Mouse (Mus musculus) kidney, embryonic 16.5 days (tissue): ENCODE data around the gene Nme9. TPM values are rescaled to one million over a fixed set of nuclear protein-coding genes. Genes with fewer than 3 reads are reported as not detected.

Experiments used
- ATAC-seq: fragments of 200-750 bp; cut with Nextera tagmentation; 2 replicates; pipeline ENCODE4 v1.8.0; 2017; ENCODE audit warnings: moderate TSS enrichment; ENCODE audit not compliant: low FRiP score, low TSS enrichment
- H3K27ac ChIP-seq: fragments of 300-500 bp; sonication (generic); 2 replicates; pipeline ENCODE4 v1.5.1; 2014; ENCODE audit warnings: low read length
- H3K27me3 ChIP-seq: fragments of 300-500 bp; sonication (generic); 2 replicates; pipeline ENCODE4 v1.6.1; 2014; ENCODE audit warnings: low read length, control low read depth, mixed read lengths; ENCODE audit not compliant: insufficient read depth
- H3K36me3 ChIP-seq: fragments of 300-500 bp; sonication (generic); 2 replicates; pipeline ENCODE4 v1.6.1; 2014; ENCODE audit warnings: low read length, control low read depth, mixed read lengths; ENCODE audit not compliant: insufficient read depth
- H3K4me1 ChIP-seq: fragments of 300-500 bp; sonication (generic); 2 replicates; pipeline ENCODE4 v1.6.1; 2014; ENCODE audit warnings: low read length, control low read depth, mixed read lengths; ENCODE audit not compliant: insufficient read depth
- H3K4me2 ChIP-seq: fragments of 300-500 bp; sonication (generic); replicated peaks from 2 replicates; pipeline ENCODE4 v1.6.1; 2014; ENCODE audit warnings: low read depth, low read length
- H3K4me3 ChIP-seq: fragments of 300-500 bp; sonication (generic); 2 replicates; pipeline ENCODE4 v1.5.1; 2014; ENCODE audit warnings: mild to moderate bottlenecking, low read length
- H3K9ac ChIP-seq: fragments of 300-500 bp; sonication (generic); replicated peaks from 2 replicates; pipeline ENCODE4 v1.6.1; 2014; ENCODE audit warnings: low read length
- H3K9me3 ChIP-seq: fragments of 300-500 bp; sonication (generic); 2 replicates; pipeline ENCODE4 v1.6.1; 2016; ENCODE audit warnings: low read length, control low read depth
- WGBS: fragments of 180-500 bp; shearing (Covaris S2); extraction: QIAGEN DNeasy Blood & Tissue Kit; methylation state at CpG from one replicate; pipeline ENCODE4 v1.1.7; 2014; 5-methylcytosine and 5-hydroxymethylcytosine counted together
- polyA plus RNA-seq: library from polyadenylated mRNA; unstranded; fragments of >200 nt; fragmentation: Nextera tagmentation; extraction: Ambion mirVana; gene quantifications from 2 replicates; pipeline ENCODE4 v1.2.1, GENCODE M21; 2015

Gene Nme9
- polyA plus RNA-seq, 1 experiment from 2014 or later = not detected

GRCm38 (mm10) chr9:99491050-99491449 is 39.8 kb downstream of the Nme9 start:
- no peaks in the 10 kb centered on the region for H3K27me3 ChIP-seq
- 100% methylated on average over 4 of the region's 4 CpGs for WGBS
- H3K4me1 ChIP-seq = no peaks in the 10 kb centered on the region
- no peak overlapping the region for H3K4me2 ChIP-seq
- H3K9ac ChIP-seq = no peak overlapping the region
- no peak for ATAC-seq
- no peaks in the 10 kb centered on the region for H3K9me3 ChIP-seq
- H3K4me3 ChIP-seq = no peak overlapping the region
- H3K36me3 ChIP-seq = peaks cover 25% of the 10 kb centered on the region
- no peak overlapping the region for H3K27ac ChIP-seq

GRCm38 (mm10) chr9:99492634-99493200 is 41.4 kb downstream of the Nme9 start:
- no peak for ATAC-seq
- no peak overlapping the region for H3K4me3 ChIP-seq
- peaks cover 24% of the 10 kb centered on the region for H3K36me3 ChIP-seq
- no peak overlapping the region for H3K4me2 ChIP-seq
- no peak overlapping the region for H3K9ac ChIP-seq
- no peaks in the 10 kb centered on the region for H3K9me3 ChIP-seq
- WGBS = 67% methylated on average over 10 of the region's 10 CpGs
- H3K4me1 ChIP-seq = no peaks in the 10 kb centered on the region
- H3K27me3 ChIP-seq = no peaks in the 10 kb centered on the region
- H3K27ac ChIP-seq = no peak overlapping the region

GRCm38 (mm10) chr9:99499336-99499735 is 48.1 kb downstream of the Nme9 start:
- Histone ChIP-seq H3K4me2 (no peak overlapping the region), H3K9me3 (no peaks in the 10 kb centered on the region), H3K4me1 (no peaks in the 10 kb centered on the region), H3K36me3 (peaks cover 21% of the 10 kb centered on the region), H3K27ac (no peak overlapping the region), H3K4me3 (no peak overlapping the region), H3K9ac (no peak overlapping the region), H3K27me3 (no peaks in the 10 kb centered on the region)
- no peak for ATAC-seq
- WGBS = 89% methylated on average over 4 of the region's 4 CpGs

GRCm38 (mm10) chr9:99505875-99506274 is 54.6 kb downstream of the Nme9 start:
- H3K4me2 ChIP-seq = no peak overlapping the region
- WGBS = 69% methylated on average over 7 of the region's 7 CpGs
- no peak overlapping the region for H3K27ac ChIP-seq
- ATAC-seq = no peak
- no peak overlapping the region for H3K9ac ChIP-seq
- H3K36me3 ChIP-seq = peaks cover 7% of the 10 kb centered on the region
- no peaks in the 10 kb centered on the region for H3K4me1 ChIP-seq
- no peak overlapping the region for H3K4me3 ChIP-seq
- no peaks in the 10 kb centered on the region for H3K9me3 ChIP-seq
- no peaks in the 10 kb centered on the region for H3K27me3 ChIP-seq

Other genes with a start within 250 kb of the Nme9 start
- not detected in 2 replicates for gene Faiml, start 214.2 kb upstream of the Nme9 start, polyA plus RNA-seq
- 25.5 and 32.2 TPM in 2 replicates for gene Cep70, start 208.1 kb upstream of the Nme9 start, polyA plus RNA-seq
- 0.32 and 1.2 TPM in 2 replicates for gene Esyt3, start 92.9 kb upstream of the Nme9 start, polyA plus RNA-seq
- gene Mras, start 14.1 kb upstream of the Nme9 start, polyA plus RNA-seq = 10.7 and 15.7 TPM in 2 replicates
- gene Armc8, start 117.4 kb downstream of the Nme9 start, polyA plus RNA-seq = 24.3 and 25.0 TPM in 2 replicates
- 33.0 and 33.9 TPM in 2 replicates for gene Dbr1, start 124.3 kb downstream of the Nme9 start, polyA plus RNA-seq
- gene A4gnt, start 161.0 kb downstream of the Nme9 start, polyA plus RNA-seq = 0.68 and 0.94 TPM in 2 replicates
- gene Dzip1l, start 178.0 kb downstream of the Nme9 start, polyA plus RNA-seq = 27.4 and 27.6 TPM in 2 replicates